Mouse (Mus musculus) R1 (cell line): ENCODE data around the gene Nudt7.

Experiments used
- DNase-seq: peaks from one replicate; pipeline ENCODE4 v3.0.0-alpha.2; 2018; ENCODE audit warnings: low read depth, low spot score

Nudt7 gene

GRCm38 (mm10) chr8:114142199-114142598 lies 8.8 kb downstream of the Nudt7 start:
- no peak for DNase-seq

GRCm38 (mm10) chr8:114143645-114144290 lies 10.4 kb downstream of the Nudt7 start:
- no peak for DNase-seq

GRCm38 (mm10) chr8:114153311-114154045 lies 20.1 kb downstream of the Nudt7 start:
- DNase-seq, result no peak

- DNase-seq, result no peak
These were observed 25.2 kb downstream of the Nudt7 start for GRCm38 (mm10) chr8:114158586-114158985.

GRCm38 (mm10) chr8:114159666-114160065 lies 26.3 kb downstream of the Nudt7 start:
- no peak for DNase-seq

- DNase-seq, result no peak
These were observed 30.5 kb downstream of the Nudt7 start for GRCm38 (mm10) chr8:114163871-114164270.

- DNase-seq, result no peak
These were observed 31.2 kb downstream of the Nudt7 start for GRCm38 (mm10) chr8:114164444-114165096.

- no peak for DNase-seq
These were observed 32.4 kb downstream of the Nudt7 start for GRCm38 (mm10) chr8:114165741-114166140.

- peak; percentile 65 for DNase-seq
These were observed 43.4 kb downstream of the Nudt7 start for GRCm38 (mm10) chr8:114176721-114177120.

- no peak for DNase-seq
These were observed 60.0 kb downstream of the Nudt7 start for GRCm38 (mm10) chr8:114193334-114193733.

GRCm38 (mm10) chr8:114198990-114199389 lies 65.6 kb downstream of the Nudt7 start:
- DNase-seq, result no peak
